Mouse (Mus musculus) lung, embryonic 14.5 days (tissue): ENCODE results near the gene 4933407L21Rik. TPM values are rescaled to one million over a fixed set of nuclear protein-coding genes. Genes with fewer than 3 reads are reported as not detected.

Experiments
- ATAC-seq: fragments of 200-750 bp; cut with Nextera tagmentation; 2 replicates; pipeline ENCODE4 v1.8.0; 2017; ENCODE audit warnings: mild to moderate bottlenecking, moderate TSS enrichment, moderate library complexity; ENCODE audit not compliant: insufficient read depth
- DNase-seq: peaks from one replicate; pipeline ENCODE4 v3.0.0-alpha.2; 2015
- H3K27ac ChIP-seq: fragments of 300-500 bp; sonication (generic); 2 replicates; pipeline ENCODE4 v1.5.1; 2014; ENCODE audit warnings: low read depth, mild to moderate bottlenecking, moderate library complexity
- H3K27me3 ChIP-seq: fragments of 300-500 bp; sonication (generic); 2 replicates; pipeline ENCODE4 v1.6.1; 2014; ENCODE audit warnings: low read length, control low read depth; ENCODE audit not compliant: insufficient read depth
- H3K36me3 ChIP-seq: fragments of 300-500 bp; sonication (generic); 2 replicates; pipeline ENCODE4 v1.6.1; 2014; ENCODE audit warnings: control low read depth; ENCODE audit not compliant: insufficient read depth
- H3K4me1 ChIP-seq: fragments of 300-500 bp; sonication (generic); 2 replicates; pipeline ENCODE4 v1.6.1; 2014; ENCODE audit warnings: antibody characterized with exemption, control low read depth; ENCODE audit not compliant: insufficient read depth
- H3K4me2 ChIP-seq: fragments of 300-500 bp; sonication (generic); 2 replicates; pipeline ENCODE4 v1.6.1; 2014; ENCODE audit warnings: mild to moderate bottlenecking
- H3K4me3 ChIP-seq: fragments of 300-500 bp; sonication (generic); 2 replicates; pipeline ENCODE4 v1.5.1; 2014; ENCODE audit warnings: low read depth, low read length
- H3K9ac ChIP-seq: fragments of 300-500 bp; sonication (generic); 2 replicates; pipeline ENCODE4 v1.6.1; 2014
- H3K9me3 ChIP-seq: fragments of 300-500 bp; sonication (generic); 2 replicates; pipeline ENCODE4 v1.6.1; 2016; ENCODE audit warnings: low read depth, low read length, control low read depth
- CTCF ChIP-seq: IDR thresholded peaks from 2 replicates; pipeline ENCODE4 v1.5.1; 2016; ENCODE audit warnings: antibody characterized with exemption, low read depth
- WGBS: fragments of 180-500 bp; shearing (Covaris S2); extraction: QIAGEN DNeasy Blood & Tissue Kit; methylation state at CpG from one replicate; pipeline ENCODE4 v1.1.7; 2014; 5-methylcytosine and 5-hydroxymethylcytosine counted together
- polyA plus RNA-seq: library from polyadenylated mRNA; unstranded; fragments of >200 nt; fragmentation: Nextera tagmentation; extraction: Ambion mirVana; gene quantifications from 2 replicates; pipeline ENCODE4 v1.2.1, GENCODE M21; 2014

Gene 4933407L21Rik
- polyA plus RNA-seq, 1 experiment from 2014 or later: not detected

GRCm38 (mm10) chr1:85901516-85902107 lies 26.7 kb upstream of the 4933407L21Rik start:
- H3K4me3 ChIP-seq: no peak overlapping the region
- DNase-seq (no peak), ATAC-seq (peak; percentile 54)
- H3K9me3 ChIP-seq: no peaks in the 10 kb centered on the region
- no peak for TF ChIP-seq CTCF
- H3K27ac ChIP-seq: peak overlapping the region; percentile 67; the same call in 1 of the 2 replicates
- 46% methylated on average over 3 of the region's 3 CpGs for WGBS
- H3K4me1 ChIP-seq: peaks cover 38% of the 10 kb centered on the region
- H3K9ac ChIP-seq: no peak overlapping the region
- H3K36me3 ChIP-seq: peaks cover 35% of the 10 kb centered on the region
- H3K4me2 ChIP-seq: no peak overlapping the region
- no peaks in the 10 kb centered on the region for H3K27me3 ChIP-seq

- H3K9me3 ChIP-seq: no peaks in the 10 kb centered on the region
- no peak overlapping the region for H3K4me3 ChIP-seq
- peaks cover 34% of the 10 kb centered on the region for H3K4me1 ChIP-seq
- no peak overlapping the region for H3K9ac ChIP-seq
- no peak overlapping the region for H3K4me2 ChIP-seq
- H3K27ac ChIP-seq: 0 out of 2 replicates have a peak overlapping the region, but pooled peaks have one; percentile 67
- no peak for TF ChIP-seq CTCF
- H3K36me3 ChIP-seq: peaks cover 41% of the 10 kb centered on the region
- DNase-seq: peak; percentile 86
- peak; percentile 78 for ATAC-seq
- WGBS: 8% methylated on average over 7 of the region's 7 CpGs
- no peaks in the 10 kb centered on the region for H3K27me3 ChIP-seq
Measured at GRCm38 (mm10) chr1:85902108-85902561, 26.1 kb upstream of the 4933407L21Rik start.

- no peaks in the 10 kb centered on the region for H3K27me3 ChIP-seq
Measured at GRCm38 (mm10) chr1:85906892-85907291, 21.4 kb upstream of the 4933407L21Rik start.

GRCm38 (mm10) chr1:85908754-85909590 lies 19.3 kb upstream of the 4933407L21Rik start:
- Histone ChIP-seq H3K4me3 (no peak overlapping the region), H3K27ac (peak overlapping the region; percentile 56; the same call in 1 of the 2 replicates), H3K27me3 (no peaks in the 10 kb centered on the region), H3K36me3 (peaks cover 41% of the 10 kb centered on the region), H3K4me2 (no peak overlapping the region), H3K9ac (no peak overlapping the region), H3K9me3 (no peaks in the 10 kb centered on the region), H3K4me1 (peaks cover 7% of the 10 kb centered on the region)
- 17% methylated on average over 13 of the region's 13 CpGs for WGBS
- DNase-seq (peak; percentile 69), ATAC-seq (peak; percentile 76)
- no peak for TF ChIP-seq CTCF

More at GRCm38 (mm10) chr1:85906892-85907291, 21.4 kb upstream of the 4933407L21Rik start:
- peaks cover 10% of the 10 kb centered on the region for H3K4me1 ChIP-seq
- no peak overlapping the region for H3K4me2 ChIP-seq
- no peak overlapping the region for H3K4me3 ChIP-seq
- H3K36me3 ChIP-seq: peaks cover 53% of the 10 kb centered on the region
- no peak overlapping the region for H3K27ac ChIP-seq
- no peak for ATAC-seq
- 64% methylated on average over 12 of the region's 12 CpGs for WGBS
- H3K9me3 ChIP-seq: no peaks in the 10 kb centered on the region
- no peak for DNase-seq
- no peak overlapping the region for H3K9ac ChIP-seq
- TF ChIP-seq CTCF: no peak

- Histone ChIP-seq H3K27ac (no peak overlapping the region), H3K9me3 (no peaks in the 10 kb centered on the region), H3K36me3 (peaks cover 3% of the 10 kb centered on the region; the same call in 1 of the 2 replicates), H3K9ac (no peak overlapping the region), H3K4me2 (no peak overlapping the region), H3K27me3 (no peaks in the 10 kb centered on the region), H3K4me3 (no peak overlapping the region), H3K4me1 (peaks cover 11% of the 10 kb centered on the region)
- WGBS: 81% methylated on average over 7 of the region's 7 CpGs
- TF ChIP-seq CTCF: no peak
- ATAC-seq: no peak
- no peak for DNase-seq
Measured at GRCm38 (mm10) chr1:85913078-85913755, 15.1 kb upstream of the 4933407L21Rik start.

GRCm38 (mm10) chr1:85915890-85916289 lies 12.4 kb upstream of the 4933407L21Rik start:
- Histone ChIP-seq H3K27ac (no peak overlapping the region), H3K9me3 (no peaks in the 10 kb centered on the region), H3K4me2 (no peak overlapping the region), H3K4me1 (peaks cover 4% of the 10 kb centered on the region; the same call in 1 of the 2 replicates), H3K36me3 (no peaks in the 10 kb centered on the region), H3K27me3 (no peaks in the 10 kb centered on the region), H3K9ac (no peak overlapping the region), H3K4me3 (no peak overlapping the region)
- no peak for ATAC-seq
- DNase-seq: no peak
- TF ChIP-seq CTCF: no peak
